Mouse (Mus musculus): ENCODE measurements around the gene Retnlb.

Gene Retnlb

GRCm38 (mm10) chr16:48816695-48817094, at the start of gene Retnlb:
Retnlb (plus strand) TSS chr16:48816856.
- no peak for DNase-seq (ENCODE audit: low spot score in 2 of 2)

DNA sequence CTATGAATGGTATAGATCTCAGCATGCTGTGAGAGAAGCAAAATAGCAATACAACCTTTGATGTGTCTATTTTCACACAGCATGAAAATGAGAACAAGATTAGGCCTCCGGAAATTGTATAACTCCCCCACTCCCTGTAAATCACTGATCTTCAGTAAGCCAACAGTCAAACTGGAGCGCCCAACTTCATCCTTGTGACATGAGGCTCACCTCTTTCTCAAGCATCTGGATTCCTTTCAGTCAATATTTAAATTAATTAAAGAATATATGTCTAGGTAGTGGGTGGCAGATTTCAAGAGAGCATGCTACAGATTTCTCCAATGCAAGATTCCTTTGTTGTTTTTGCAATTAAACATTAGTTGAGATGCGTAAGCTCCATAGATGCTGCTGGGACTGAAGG, 47.5 kb upstream of the Retnlb start:
- no peak for DNase-seq (ENCODE audit: low spot score in 2 of 2)

GRCm38 (mm10) chr16:48771971-48772445, 44.6 kb upstream of the Retnlb start, which contains the start of gene Trat1:
Trat1 (minus strand) TSS chr16:48772021.
- DNase-seq (ENCODE audit: low spot score in 2 of 2): no peak

DNA sequence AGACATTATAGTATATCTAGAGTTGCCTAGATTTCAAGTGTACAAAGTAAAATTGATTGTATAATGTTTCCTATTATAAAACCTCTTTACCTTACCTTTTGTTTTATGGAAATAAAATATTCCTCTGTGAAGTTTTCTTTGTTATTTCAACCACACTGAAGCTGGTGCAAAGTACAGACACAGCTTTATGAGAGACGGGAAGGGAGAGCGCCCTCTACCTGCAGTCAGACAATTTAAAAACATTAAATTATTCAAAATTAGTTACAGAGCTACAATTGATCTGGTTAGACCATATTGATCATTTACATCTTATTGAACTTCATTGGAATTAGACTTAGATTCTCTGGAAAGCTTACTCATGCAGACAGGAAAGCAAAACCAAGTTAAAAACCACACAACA, 39.4 kb upstream of the Retnlb start:
- no peak for DNase-seq (ENCODE audit: low spot score in 2 of 2)

- DNase-seq (ENCODE audit: low spot score in 2 of 2): no peak
These were observed 30.4 kb upstream of the Retnlb start for GRCm38 (mm10) chr16:48786258-48786657.

DNA sequence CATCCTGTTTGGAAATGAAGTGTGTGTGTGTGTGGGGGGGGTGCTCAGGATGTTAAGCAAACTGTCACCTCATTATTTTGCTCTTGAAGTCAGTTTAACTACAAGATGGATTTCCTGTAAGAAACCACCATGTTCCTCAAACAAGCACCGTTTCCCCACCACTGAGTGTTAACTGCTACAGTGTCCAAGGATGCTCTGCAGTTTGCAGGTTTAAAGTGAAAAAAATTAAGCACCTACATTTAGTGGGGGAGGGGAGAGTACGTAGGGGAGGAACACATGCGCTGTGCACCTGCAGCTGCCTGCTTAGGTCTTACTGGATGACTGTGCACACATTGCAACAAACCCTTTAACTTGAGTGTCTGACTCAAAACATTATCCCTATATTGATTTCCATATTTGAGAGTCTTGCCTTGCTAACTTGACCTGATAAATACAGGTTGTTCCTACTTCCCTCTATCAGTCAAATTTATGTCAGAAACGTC, 27.9 kb upstream of the Retnlb start:
- DNase-seq (ENCODE audit: low spot score in 2 of 2): no peak

DNA sequence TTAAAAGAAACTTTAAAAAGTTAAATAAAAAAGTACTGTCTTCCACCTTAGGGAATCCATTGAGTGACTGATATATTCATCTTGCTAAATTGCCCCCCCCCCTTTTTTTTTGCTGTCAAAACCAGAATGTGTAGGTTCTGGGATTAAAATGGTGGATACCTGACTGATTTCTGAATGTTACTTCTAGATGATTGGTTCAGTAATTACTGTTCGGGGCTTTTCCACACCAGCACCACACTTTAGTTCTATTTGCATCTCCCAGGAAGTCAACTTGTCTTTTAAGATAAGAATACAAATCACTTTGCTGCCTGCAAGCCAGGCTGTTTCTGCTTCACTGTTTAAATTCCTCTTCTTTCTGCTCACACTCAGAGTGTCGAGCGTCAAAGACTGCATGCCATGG, 18.4 kb upstream of the Retnlb start:
- DNase-seq (ENCODE audit: low spot score in 2 of 2): no peak

DNA sequence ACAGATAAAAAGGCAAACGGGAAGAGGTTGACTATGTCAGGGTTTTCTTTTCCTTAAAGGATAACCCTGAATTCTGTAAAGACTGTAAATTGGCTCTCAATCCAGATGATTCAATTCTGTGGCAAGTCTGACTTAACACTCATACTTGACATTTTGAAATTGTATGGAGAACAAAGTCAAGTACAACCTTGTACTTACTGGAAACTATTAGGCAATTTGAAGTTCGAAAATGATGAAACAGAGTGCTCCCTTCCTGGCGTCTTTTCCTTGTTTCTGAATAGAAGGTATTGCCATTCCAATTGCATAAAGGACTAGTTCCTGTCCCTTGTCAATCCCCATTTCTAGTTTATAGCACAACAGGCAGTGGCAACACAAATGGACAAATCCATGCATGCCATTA, 17.2 kb upstream of the Retnlb start:
- DNase-seq (ENCODE audit: low spot score in 2 of 2): no peak

- no peak for DNase-seq (ENCODE audit: low spot score in 2 of 2)
These were observed 15.8 kb upstream of the Retnlb start for GRCm38 (mm10) chr16:48800906-48801305.

DNA sequence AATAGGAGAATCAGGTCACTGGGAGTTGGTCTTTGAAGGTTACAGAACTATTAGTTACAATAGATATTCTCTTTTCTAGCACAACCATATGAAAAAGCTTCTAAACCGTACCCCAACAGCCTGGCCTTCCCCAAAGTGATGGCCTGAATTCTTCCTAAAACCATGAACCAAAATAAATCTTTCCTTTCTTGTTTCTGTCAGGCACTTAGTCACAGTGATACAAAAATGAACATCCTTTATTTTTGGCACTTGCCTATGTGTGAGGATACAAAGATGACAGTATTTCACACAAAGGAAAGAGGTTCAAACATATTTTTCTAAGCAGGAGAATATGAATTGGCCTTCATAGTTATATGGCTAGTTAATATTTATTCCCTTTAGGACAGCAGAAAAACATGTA, 11.2 kb upstream of the Retnlb start:
- no peak for DNase-seq (ENCODE audit: low spot score in 2 of 2)

DNA sequence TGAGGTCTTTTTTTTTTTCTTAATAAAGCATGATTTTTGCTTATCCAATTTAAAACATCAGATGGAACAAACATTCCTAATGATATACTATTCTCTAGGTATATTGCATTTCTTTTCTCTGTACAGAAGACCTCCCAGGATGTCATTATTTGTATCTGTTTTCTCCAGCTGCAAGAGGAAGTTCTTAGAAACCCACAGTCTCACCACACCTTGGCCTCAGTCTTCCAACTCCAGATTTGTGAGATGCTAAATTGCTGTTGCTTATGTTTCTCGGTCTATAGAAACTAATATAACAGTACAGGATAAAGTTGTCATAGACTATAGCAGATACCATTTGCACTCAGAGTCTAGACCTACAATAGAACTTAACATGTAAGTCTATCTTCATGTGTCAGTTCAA, 10.1 kb upstream of the Retnlb start:
- DNase-seq (ENCODE audit: low spot score in 2 of 2): no peak

DNA sequence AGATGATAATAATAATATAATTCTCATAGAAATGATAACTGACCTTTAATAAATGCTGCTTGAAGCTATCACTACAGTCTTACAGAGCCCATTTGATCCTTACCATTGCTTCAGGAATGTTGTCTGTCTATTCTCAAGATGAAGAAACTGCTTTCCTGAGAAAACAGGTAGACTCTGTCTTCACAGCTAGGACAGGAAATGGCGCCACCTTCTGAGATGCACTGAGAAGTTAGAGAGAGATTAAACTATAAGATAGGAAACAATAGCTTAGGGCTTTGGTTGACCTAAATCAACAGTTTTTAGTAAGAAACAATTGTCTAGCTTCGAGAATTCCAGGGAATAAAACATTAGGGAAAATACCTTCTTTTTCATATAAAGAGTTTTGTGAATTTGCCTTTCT, 7.3 kb upstream of the Retnlb start:
- DNase-seq (ENCODE audit: low spot score in 2 of 2): no peak

DNA sequence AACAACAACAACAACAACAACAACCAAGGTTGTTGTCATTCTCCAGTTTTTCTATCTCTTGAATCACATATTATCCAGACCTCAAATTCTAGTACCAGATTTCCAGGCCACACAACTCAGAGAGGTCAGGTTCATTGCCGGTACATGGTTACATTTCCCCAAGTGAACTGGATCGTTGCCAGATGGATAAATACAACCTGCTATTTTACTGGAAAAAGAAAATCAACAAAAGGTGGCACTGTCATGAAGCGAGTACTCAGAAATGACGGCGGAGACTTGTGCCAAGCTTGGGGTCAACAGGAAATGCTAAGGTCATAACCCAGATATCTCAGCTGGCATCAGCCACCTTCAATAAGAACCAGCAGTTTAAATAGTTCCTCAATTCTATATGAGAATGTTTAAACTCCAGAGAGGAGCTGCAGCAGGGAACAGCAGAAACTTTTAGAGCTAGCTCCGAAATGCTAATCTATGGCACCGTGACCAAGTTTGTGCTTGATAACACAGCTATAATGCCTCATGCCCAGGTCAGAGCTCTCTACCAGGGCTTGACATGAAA, 4.7 kb upstream of the Retnlb start:
- DNase-seq (ENCODE audit: low spot score in 2 of 2): no peak

- no peak for DNase-seq (ENCODE audit: low spot score in 2 of 2)
These were observed 1.9 kb downstream of the Retnlb start for GRCm38 (mm10) chr16:48818524-48818923.

GRCm38 (mm10) chr16:48826474-48826873, 9.8 kb downstream of the Retnlb start:
- no peak for DNase-seq (ENCODE audit: low spot score in 2 of 2)

GRCm38 (mm10) chr16:48827625-48828024, 11.0 kb downstream of the Retnlb start:
- no peak for DNase-seq (ENCODE audit: low spot score in 2 of 2)

- no peak for DNase-seq (ENCODE audit: low spot score in 2 of 2)
These were observed 12.4 kb downstream of the Retnlb start for GRCm38 (mm10) chr16:48829060-48829459.

- no peak for DNase-seq (ENCODE audit: low spot score in 2 of 2)
These were observed 15.4 kb downstream of the Retnlb start for GRCm38 (mm10) chr16:48832055-48832454.

- peak in 1 of 2 experiments; percentile 17 for DNase-seq (ENCODE audit: low spot score in 2 of 2)
These were observed 17.0 kb downstream of the Retnlb start for GRCm38 (mm10) chr16:48833626-48834025.

DNA sequence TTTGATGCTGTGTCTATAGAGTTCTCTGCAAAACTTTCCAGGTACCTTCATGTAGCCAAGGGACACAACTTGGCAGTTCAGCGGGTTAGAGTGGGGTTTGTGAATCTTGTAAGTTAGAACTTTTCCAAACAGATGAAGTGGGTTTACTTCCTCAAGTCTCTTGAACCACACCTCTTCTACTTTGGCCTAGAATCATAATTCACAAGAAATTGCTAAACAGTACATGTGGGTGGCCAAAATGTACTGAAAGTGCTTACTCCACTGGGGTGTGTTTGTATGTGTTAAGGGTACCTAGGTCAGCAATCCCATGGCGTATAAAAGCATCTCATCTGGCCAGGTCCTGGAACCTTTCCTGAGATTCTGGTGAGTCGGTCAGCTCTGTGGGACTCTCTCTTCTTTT, 25.6 kb downstream of the Retnlb start, which contains the start of gene Retnla:
TSS of gene Retnla (plus strand) at position 286 of the 400 bp plus-strand sequence.
- no peak for DNase-seq (ENCODE audit: low spot score in 2 of 2)

- DNase-seq (ENCODE audit: low spot score in 2 of 2): no peak
These were observed 27.2 kb downstream of the Retnlb start for GRCm38 (mm10) chr16:48843671-48844386.

- peak in 1 of 2 experiments; percentile 16 for DNase-seq (ENCODE audit: low spot score in 2 of 2)
These were observed 48.3 kb downstream of the Retnlb start for GRCm38 (mm10) chr16:48865004-48865403.

- DNase-seq (ENCODE audit: low spot score in 2 of 2): no peak
These were observed 51.0 kb downstream of the Retnlb start for GRCm38 (mm10) chr16:48867690-48868089.

Measured in heart, adult 9 months (tissue).